Mouse (Mus musculus): Measurements from ENCODE around the gene Crabp2. TPM values are rescaled to one million over a fixed set of nuclear protein-coding genes. Genes with fewer than 3 reads are reported as not detected.

The Crabp2 gene
- total RNA-seq, 2 experiments from 2014 or later, result not detected

DNA sequence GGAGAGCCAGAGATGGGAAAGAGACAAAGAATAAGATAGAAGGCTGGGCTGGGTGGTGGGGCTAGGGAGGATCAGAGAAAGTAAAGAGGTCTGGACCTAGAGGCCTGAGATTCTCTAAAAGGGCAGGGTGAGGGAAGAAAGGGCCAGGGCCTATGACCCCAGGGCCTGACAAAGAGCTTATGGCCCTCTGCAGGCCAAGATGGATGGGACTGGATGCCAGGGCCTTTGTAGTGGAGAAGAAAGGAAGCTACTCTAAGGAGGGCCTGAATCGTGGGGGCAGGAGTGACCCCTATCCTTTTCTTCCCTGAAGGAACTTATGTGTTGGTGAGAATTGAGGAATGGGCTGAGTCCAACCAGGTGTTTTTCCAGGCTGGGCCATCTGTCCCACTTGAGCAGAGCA, 9.6 kb downstream of the Crabp2 start:
- no peak for ATAC-seq (ENCODE audit: poor library complexity, severe bottlenecking)

DNA sequence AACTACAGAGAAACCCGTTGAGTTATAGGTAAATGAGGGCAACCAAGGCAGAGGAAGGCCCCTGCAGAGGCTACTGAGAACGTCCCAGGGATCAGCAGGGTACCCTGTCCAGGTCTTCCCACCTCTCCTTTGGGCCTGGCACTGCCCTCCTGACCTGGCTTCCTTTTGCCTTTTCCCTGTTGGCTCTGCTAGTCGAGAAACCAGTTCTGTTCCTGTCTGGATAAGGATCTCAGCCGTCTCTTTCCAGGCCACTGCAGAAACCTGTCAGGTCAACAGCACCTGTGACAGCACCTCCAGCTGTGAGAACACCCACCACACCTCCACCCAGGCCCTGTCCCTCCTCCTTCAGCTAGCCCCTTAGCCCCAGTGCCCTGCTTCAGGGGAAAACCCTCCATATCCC, 10.0 kb downstream of the Crabp2 start:
- no peak for ATAC-seq (ENCODE audit: poor library complexity, severe bottlenecking)

DNA sequence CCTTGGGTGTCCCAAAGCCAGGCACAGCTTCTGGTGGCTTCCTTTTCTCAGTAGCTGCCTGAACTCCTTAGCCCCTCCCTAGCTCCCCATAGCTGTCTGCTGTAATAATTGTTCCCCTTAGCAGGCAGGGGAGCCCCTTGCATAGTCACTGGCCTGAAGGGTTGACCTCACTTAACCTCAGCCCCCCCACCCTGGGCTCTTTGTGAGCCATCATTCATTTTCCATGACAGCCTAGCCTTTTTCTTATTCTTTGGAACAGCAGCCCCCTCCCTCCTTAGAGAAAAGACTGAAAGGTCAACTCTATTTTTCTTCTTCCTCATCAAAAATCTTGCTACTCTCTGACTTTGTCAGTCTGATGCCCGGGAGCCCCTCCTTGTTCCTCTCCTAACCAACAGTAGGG, 10.5 kb downstream of the Crabp2 start:
- no peak for ATAC-seq (ENCODE audit: poor library complexity, severe bottlenecking)

DNA sequence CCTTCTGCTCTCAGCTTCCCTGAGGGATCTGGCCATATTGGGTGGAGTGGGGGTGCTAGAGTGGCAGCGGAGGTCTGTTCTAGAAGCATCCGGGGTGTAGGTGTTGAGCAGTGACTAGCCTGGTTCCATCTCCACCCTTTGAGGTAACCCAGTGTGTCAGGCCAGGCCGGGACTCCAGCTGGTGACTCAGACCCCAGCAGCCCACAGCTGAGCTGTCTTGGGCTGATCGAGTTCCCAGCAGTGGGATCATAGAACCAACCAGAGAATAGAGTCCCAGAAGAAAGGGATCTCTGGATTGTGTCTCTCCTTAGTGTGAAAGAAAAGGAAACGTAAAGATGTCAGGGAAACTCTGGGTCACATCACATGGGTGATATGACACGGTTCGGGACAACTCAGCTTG, 10.9 kb downstream of the Crabp2 start:
- ATAC-seq (ENCODE audit: poor library complexity, severe bottlenecking), result no peak

DNA sequence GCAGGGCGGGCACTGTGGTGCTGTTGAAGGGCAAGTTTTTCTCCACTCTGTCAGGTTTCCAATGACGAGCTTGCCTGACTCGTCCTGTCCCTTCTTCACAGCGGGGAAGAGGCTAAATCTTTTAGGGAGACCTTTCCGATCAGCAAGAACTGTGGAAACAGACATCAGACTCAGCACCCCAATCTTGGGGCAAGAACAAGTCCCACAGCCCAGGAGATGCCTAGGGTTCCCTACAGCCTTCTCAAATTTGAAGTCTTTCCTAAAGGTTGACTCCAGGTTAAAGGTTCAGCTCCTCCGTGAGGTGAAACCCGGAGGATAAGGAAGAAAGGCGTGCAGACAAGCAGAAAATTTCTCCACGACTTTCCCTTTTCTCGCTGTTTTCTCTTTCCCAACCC, 11.7 kb downstream of the Crabp2 start:
- no peak for ATAC-seq (ENCODE audit: poor library complexity, severe bottlenecking)

DNA sequence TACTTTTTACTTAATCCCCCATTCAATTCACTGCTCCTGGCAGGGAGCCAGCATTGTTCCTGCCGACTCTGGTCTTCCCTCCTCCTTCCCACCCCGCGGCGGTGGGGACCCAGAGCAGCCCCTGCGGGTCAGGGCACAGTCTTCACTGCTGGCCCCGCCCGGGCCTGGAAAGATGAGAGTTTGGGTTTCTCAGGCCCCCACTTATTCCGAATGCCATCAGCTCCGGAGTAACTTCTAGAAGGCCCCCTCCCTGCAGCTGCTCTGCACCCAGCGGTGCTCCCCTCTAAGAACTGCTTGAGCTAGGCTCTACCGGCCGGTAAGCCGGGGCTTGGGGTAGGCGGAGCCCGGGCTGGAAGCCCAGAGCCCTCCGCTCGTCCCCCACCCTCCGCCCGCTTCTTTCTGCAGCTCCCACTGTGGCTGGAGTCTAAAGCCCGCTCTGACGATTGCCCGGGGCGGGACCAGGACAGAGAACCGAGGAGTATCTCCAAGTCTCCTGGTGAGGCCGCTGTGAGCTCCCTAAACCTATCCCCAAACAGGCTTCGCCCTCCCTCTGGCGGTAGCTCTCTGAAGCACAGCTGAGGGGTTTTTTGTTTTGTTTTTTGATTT, 12.2 kb downstream of the Crabp2 start:
- peak; percentile 98 for ATAC-seq (ENCODE audit: poor library complexity, severe bottlenecking)

DNA sequence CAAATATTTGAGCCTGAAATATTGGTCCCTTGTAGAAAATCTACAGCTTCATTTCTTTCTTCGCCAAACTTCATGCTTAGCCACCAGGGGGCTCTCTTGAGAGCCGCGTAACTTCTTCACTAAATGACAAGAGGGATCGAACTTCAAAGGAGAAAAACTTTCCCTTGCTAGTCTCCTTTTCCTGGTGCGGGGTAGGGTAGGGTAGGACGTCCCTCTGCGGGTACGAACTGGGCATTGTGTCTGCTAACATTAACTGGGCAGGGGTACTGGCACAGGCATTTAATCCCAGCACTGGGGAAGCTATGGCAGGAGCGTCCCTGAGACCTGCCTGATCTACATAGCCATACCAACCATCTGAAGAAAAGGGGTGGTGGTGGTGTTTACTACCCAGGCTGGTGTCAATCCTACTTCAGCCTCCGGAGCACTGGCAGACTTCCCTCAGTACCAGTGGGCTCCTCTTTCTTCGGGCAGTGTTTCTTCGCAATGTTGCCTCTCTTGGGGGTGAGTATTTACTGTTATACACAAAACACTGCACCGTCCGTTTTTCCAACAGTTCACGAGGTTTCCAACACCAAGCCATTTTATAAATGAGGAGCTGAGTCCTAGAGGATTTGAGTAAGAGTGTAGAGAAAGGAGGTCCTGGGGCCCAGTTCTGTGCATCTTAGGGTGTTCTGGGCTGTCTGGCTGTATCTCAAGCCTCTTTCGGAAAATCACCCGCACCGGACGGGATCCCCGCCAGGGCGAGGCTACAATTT, 21.9 kb downstream of the Crabp2 start:
- ATAC-seq (ENCODE audit: poor library complexity, severe bottlenecking), result peak; percentile 27; the same call in 1 of the 2 replicates

DNA sequence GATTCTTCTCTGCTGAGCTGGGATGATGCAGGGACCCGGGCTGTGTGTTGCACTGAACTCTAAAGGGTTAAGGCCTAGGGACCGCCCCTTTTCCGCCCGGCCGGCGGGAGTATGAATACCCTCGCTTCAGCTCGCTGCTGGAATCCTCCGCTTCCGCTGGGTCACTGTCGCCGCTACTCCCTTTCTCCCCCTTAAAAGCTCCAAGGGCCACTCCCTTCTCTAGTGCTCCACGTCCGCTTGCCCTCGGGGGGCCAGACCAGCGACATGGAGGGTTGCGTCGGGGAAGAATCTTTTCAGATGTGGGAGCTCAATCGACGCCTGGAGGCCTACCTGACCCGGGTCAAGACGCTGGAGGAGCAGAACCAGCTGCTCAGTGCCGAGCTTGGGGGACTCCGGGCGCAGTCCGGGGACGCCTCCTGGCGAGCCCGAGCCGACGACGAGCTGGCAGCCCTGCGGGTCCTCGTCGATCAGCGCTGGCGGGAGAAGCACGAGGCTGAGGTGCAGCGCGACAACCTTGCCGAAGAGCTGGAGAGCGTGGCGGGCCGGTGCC, 22.5 kb downstream of the Crabp2 start, which contains the start of gene Nes:
TSS of gene Nes (plus strand) at position 140 of the 550 bp plus-strand sequence.
- no peak for ATAC-seq (ENCODE audit: poor library complexity, severe bottlenecking)

DNA sequence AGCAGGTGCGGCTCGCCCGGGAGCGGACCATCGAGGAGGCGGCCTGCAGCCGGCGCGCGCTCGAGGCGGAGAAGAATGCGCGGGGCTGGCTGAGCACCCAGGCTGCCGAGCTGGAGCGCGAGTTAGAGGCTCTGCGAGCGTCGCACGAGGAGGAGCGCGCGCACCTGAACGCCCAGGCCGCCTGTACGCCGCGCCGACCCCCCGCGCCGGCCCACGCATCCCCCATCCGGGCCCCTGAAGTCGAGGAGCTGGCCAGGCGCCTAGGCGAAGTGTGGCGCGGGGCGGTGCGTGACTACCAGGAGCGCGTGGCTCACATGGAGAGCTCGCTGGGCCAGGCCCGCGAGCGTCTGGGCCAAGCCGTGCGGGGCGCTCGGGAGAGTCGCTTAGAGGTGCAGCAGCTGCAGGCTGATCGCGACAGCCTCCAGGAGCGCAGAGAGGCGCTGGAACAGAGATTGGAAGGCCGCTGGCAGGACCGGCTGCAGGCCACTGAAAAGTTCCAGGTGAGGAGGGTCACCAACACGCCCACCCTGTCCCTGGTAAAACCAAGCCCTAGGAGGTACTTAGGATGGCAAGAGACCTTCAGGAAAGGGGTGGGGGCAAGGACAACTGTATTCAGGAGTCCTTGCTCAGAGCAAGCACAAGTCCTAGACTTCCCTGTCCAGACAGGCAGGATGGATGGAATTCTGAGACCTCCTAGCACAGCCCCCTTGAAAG, 23.2 kb downstream of the Crabp2 start:
- no peak for ATAC-seq (ENCODE audit: poor library complexity, severe bottlenecking)

DNA sequence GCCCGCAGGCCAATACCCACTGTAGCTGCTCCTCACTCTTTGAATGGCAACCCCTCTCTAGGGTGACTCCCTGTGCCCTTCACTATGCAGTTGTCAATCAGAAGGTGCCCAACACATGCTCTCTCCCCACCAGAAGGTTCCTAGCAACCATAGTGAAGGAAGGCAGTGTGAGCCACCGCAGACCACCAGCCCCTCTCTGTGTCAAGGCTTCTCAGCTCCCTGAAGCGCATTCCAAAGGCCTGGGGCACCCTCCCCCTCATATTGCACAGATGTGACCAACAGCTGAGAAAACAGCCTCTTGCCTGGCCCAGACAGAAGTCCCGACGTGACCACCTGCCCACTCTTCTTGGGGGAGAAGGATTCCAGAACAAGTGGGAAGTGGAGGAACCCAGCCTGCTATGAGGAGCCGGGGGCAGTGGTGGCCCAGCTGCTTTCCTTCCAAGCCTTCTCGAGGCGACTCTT, 23.8 kb downstream of the Crabp2 start:
- ATAC-seq (ENCODE audit: poor library complexity, severe bottlenecking), result no peak

DNA sequence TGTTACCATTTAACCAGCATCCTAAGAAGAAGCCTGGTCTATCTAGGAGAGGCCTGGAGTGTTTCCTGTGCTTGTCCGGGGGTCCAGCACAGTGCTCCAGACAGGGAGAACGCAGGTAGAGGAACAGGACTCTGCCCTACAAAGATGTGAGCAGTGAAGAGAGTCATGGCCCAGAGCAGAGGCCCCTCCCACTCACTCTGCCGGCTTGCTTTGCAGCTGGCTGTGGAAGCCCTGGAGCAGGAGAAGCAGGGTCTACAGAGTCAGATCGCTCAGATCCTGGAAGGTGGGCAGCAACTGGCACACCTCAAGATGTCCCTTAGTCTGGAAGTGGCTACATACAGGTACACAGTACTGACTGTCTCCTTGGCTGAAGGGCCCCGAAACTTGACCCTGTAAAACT, 24.3 kb downstream of the Crabp2 start:
- ATAC-seq (ENCODE audit: poor library complexity, severe bottlenecking), result no peak

DNA sequence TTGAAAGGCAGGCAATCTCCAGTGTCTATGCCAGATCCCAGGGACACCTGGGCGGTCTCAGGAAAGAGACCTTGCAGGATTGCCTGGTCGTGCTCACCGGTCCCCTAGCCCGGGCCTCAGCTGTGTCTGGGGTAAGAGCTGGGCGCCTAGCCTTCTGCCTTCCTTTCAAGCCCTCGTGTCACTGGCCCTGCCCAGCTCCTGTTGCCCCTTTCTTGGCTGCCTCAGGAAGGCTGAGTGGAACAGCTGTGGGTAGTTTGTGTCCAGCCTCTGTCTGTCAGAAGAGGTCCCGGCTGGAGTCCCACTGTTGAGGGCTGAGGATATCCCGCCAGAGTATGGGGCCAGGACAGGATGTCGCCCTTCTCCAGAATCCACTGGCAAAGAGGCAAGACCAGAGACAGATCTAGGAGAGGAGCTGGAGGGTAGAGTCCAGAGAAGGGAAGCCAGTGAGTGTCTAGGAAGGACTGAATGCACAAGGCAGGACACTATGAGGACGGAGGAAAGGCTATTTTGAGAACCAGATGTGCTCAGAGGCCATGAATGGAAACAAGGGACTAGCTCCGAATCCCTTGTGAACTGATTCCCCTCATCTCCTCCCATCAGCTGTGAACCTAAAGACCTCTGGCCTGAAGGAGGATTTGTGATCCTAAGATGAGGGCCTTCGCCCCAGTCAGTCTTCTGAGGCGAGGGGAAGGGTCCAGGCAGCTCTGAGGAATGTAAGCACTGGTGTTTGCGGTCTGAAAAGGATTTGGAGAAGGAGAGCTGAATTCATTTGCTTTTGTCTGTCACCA, 25.3 kb downstream of the Crabp2 start:
- ATAC-seq (ENCODE audit: poor library complexity, severe bottlenecking), result no peak

DNA sequence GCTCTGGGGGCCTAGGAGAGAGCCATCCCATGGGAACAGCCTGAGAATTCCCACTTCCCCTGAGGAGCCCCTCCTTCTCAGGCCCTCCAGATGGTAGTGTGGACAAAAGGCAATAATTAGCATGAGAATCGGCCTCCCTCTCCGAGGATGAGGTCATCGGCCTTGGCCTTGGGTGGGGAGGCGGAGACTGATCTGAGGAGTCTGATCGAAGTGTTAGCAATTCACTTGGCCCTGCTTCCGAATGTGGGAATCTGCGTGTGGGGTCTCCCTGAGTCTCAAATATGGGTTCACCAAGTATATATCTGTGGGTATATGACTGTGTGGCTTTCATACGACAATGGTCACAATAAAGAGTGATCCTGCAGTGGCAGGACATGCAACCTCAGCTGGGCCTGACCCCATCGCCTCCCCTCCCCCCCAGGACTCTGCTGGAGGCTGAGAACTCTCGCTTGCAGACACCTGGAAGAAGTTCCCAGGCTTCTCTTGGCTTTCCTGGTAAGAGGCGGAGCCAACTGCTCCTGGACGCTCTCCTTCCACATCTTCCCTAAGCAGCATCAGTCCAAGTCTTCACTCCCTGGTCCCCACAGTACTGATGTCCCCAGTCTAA, 26.0 kb downstream of the Crabp2 start:
- no peak for ATAC-seq (ENCODE audit: poor library complexity, severe bottlenecking)

DNA sequence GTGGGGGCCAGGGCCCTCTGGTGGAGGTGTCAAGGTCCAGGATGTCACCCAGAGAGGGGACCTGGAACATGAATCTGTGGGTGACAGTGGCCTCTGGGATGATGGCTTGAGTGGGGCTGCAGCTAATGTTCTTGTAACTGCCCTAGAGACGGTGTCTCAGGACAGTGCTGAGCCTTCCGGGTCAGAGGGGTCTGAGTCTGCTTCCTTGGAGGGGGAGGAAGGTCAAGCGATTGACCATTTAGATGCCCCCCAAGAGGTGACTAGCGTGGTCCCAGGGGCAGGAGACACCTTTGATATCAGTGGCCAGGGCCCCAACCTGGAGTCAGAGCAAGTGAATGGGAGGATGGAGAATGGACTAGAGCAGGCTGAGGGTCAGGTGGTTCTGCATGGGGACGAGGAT, 31.0 kb downstream of the Crabp2 start:
- no peak for ATAC-seq (ENCODE audit: poor library complexity, severe bottlenecking)

DNA sequence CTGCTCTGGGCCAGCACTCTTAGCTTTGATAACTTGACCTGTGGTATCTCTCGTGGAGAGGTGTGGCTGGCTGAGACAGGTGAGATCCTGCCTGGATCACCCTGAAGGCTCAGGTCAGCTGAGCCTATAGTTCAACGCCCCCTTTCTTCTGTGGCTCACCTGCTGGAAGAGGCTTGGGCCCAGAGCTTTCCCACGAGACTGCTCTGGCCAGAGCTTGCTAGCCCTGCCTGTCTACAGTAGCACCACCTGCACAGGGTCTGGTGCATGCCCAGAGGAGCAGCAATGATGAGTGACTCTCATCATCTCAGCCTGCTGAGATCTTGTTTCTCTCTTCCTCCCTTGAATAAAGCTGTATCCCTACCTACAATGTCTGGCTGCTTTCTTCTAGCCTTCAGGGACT, 31.6 kb downstream of the Crabp2 start:
- ATAC-seq (ENCODE audit: poor library complexity, severe bottlenecking), result no peak

DNA sequence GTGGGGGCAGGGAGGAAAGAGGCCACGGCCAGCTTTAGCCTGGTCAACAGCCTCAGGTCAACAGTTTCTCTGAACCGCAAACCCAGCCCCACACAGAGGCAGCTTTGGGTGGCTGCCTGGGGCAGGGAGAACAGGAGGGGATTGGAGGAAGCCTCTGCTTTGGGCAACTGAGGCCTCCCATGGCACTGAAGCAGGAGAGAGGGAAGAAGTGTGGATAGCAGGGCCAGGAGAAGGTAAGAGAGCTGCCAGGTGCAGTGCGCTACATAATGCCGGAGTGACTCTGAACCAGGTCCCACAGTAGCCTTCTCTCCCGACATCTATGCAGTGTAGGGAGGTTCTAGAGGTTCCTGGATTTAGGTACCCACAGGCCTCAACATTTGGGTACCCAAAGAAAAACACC, 32.3 kb downstream of the Crabp2 start:
- no peak for ATAC-seq (ENCODE audit: poor library complexity, severe bottlenecking)

DNA sequence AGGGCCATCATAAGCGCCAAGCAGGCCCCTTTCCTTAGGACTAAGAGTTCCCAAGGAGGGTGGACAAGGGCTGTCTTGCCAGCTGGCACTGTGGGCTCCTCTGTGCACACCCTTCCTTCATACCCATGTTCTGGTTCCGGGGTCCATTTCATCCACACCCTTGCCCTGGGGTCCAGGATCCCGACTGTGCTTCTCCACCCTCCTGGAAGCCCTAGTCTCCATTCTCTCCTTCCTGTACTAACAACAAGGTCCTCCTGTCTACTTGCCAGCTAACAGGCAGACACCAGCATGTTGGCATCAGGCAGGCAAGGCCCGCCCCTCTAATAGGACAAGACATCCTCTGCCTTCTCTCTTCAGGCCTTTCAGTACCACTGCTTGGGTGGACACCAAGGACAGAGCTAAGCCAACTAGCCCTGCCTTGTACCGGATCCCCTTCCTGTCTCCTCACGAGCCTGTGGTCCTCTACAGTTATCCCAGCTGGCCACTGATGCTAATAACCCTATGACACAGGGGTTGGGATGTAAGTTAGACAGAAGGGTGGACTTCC, 32.8 kb downstream of the Crabp2 start:
- ATAC-seq (ENCODE audit: poor library complexity, severe bottlenecking), result no peak

DNA sequence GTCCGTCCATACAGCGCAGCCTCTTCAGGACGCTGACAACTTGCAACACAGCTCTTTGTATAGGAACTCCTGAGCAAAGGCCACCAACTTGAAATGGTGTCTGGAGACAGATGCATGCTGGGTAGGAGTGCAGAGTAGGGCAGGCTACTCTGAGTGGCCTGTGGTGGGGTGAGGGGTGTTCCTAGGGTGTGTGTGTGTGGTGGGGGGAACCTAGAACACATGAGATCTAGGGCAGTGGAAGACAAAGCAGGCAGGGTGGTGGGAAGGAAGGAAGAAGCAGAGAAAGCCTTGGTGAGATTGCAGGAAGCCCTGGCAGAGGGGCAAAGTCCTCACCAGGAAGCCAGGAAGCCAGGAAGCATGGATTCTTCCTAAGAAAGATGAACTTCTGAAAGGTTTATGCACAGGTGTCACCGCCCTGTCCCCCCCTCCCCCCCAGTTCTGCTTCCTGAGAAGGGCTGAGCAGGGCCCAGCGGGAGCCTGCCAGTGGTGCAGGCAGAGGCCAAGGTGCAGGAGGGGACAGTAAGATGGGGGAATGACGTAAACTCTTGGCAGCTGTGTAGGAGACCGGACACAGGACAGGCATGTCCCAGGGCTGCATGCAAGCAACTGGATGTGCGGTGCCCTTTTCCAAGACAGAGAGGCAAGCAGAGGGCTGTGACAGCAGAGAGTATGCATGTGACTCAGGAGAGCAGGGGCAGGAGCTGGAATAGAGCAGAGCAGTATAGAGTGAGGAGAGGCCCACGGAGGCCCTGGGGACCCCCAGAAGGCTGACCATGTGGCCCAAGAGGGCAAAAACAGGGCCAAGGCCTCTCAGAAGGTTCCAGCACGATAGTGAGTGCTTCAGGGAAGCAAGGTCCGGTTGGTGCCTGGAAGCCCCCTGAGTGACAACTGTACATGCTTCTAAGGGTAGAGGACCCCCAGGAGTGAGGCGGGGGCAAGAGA, 33.7 kb downstream of the Crabp2 start:
- ATAC-seq (ENCODE audit: poor library complexity, severe bottlenecking), result no peak
